Mouse (Mus musculus) adrenal gland, adult 2 months (tissue): ENCODE results near the gene Ccdc194. TPM values are rescaled to one million over a fixed set of nuclear protein-coding genes. Genes with fewer than 3 reads are reported as not detected.

Experiments used
- DNase-seq: peaks from one replicate; pipeline ENCODE4 v3.0.0; 2021
- long read RNA-seq: library from polyadenylated mRNA; stranded (forward); transcript quantifications from one replicate; pipeline ENCODE4 v2.0.0, GENCODE M21; 2021
- polyA plus RNA-seq: library from polyadenylated mRNA; depleted of rRNA; stranded (reverse); fragments of >200 nt; gene quantifications from 2 replicates; pipeline ENCODE4 v1.2.3, GENCODE M21; 2012; rRNA removed
- total RNA-seq, 2 experiments: library from RNA; stranded (reverse); gene quantifications; 2 replicates each; pipeline ENCODE4 v1.2.3; 2021

Ccdc194 gene
- total RNA-seq (not detected), polyA plus RNA-seq (not detected in 2 replicates)
- long read RNA-seq, result 0 reads

DNA sequence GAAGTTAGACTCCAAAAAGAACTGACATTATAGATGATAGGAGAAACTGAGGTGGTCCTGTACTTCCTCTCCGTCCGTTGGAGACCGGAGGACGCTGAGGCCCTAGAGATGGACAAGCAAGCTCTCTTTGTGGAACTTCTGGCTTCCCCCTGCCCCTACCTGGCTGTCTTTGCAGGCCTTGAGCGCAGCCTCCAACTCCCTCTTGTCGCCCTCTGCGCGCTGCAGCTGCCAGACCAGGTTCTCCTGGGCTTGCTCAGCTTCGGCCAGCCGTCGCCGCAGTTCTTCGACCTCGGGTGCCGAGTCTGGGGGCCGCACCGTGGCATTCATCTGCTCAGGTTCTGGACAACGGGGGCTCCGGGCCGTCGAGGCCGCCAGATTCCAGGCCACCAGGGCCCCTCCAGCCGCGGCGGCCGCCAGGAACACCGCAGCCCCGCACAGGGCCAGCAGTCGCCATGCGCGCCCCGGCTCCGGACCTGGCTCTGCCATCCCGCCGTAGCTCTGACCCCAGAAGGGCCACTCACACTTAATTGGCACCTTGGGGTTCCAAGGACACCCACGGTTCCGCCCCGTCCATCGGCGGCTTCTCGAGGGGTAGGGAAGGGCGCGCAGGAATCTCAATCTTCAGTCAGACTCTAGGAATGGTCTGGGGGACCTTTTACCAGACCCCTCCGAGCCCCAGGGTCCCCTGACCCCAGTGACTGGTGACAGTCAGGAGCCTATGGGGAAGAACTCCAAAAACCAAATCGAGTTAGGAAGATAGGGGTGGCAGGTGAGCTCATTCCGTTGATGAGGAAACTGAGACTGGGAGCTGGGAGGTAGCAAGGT is at the start of gene Ccdc194:
Gene Ccdc194, minus strand, starts transcription at position 486 of the 825 bp plus-strand sequence.
- DNase-seq, result no peak

- DNase-seq, result no peak
These were observed 49.5 kb upstream of the Ccdc194 start for GRCm38 (mm10) chr8:71575020-71575419.

GRCm38 (mm10) chr8:71574426-71574825 is 48.9 kb upstream of the Ccdc194 start:
- DNase-seq, result peak; percentile 80

GRCm38 (mm10) chr8:71572847-71573633 is 47.5 kb upstream of the Ccdc194 start:
- DNase-seq, result peak; percentile 73

GRCm38 (mm10) chr8:71572077-71572476 is 46.6 kb upstream of the Ccdc194 start:
- no peak for DNase-seq

GRCm38 (mm10) chr8:71570291-71570954 is 44.9 kb upstream of the Ccdc194 start:
- DNase-seq, result peak; percentile 97

- DNase-seq, result peak; percentile 93
These were observed 44.1 kb upstream of the Ccdc194 start for GRCm38 (mm10) chr8:71569366-71570290.

DNA sequence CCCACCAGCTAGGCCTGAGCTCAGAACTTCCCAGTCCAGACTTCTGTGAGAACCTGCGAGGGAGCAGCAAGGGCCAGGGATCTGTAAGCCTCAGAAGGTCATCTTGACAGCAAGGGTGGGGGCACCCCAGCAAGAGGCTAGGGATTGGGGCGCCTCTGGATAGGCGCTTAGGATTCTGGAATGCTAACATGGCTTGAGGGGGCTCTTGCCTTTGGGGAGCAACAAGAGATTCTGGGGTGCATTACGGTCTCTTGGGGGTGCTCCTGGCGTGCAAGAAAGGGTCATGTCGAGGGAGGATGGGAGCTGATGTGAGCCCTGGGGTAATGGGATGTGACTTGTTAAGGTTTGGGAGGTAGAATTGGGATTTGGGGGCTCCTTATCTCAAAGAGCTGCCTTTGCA is 43.4 kb upstream of the Ccdc194 start:
- no peak for DNase-seq

GRCm38 (mm10) chr8:71568387-71568937 is 43.0 kb upstream of the Ccdc194 start, which contains the start of gene Slc27a1:
Gene Slc27a1, plus strand, starts transcription at chr8:71568882.
- DNase-seq, result peak; percentile 93

GRCm38 (mm10) chr8:71567587-71567986 is 42.1 kb upstream of the Ccdc194 start:
- peak; percentile 34 for DNase-seq

DNA sequence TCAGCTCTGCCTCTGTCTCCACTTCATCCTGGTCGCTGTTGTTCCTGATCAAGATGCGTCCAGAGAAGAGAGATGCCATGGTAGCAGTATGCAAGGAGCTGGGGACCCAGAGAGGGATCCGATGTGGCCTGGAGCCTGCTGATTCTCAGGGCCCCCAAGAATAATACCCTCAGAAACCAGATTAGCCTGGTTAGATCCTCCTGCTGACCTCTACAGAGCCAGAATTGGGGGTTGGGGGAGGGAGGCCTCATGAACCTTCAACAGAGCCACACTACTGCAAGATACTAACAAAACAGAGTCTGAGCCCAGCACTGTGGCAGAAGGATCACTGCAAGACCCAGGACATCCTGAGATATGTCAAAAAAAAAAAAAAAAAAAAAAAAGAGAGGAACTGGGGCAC is 41.0 kb upstream of the Ccdc194 start, which contains the start of gene Nxnl1:
Gene Nxnl1, minus strand, starts transcription at position 101 of the 400 bp plus-strand sequence.
- DNase-seq, result no peak

GRCm38 (mm10) chr8:71563992-71564391 is 38.5 kb upstream of the Ccdc194 start:
- no peak for DNase-seq

DNA sequence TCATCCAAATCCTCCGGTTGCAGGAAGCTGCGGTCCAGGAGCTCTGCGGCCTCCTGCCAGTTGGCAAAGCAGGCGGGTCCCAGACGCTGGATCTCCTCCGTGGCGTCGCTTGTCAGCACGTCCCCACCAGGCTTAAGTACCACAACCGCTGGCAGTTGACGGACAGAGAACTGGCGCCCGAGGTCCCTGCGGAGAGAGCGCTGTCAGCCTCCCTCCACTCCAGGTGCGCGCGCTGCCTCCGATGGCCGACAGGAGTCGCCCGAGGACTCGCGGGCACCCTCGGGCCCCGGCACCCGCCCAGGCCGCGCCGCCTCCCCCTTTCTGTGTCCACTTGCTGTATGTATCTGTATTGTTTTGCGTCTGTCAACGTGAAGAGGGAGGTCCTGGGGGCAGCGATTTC is 37.2 kb upstream of the Ccdc194 start:
- DNase-seq, result peak; percentile 89

DNA sequence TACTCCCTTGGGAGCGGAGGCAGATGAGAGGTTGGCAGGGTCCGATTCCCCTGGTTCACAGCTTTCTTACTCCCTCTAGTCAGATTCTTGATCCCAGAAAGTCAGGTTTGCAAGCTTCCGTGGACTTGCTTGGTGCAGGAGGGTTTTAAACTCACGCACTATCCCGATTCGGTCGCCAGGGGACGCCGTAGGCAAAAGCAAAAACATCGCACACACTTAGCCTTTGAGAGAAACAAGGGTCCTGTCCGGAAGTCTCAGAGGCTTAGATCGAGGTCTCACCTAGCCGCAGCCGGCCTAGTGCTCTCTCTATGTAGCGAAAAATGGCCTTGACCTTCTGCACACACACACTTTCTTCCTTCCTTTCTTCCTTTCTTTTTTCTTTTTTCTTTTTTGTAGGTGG is 35.9 kb upstream of the Ccdc194 start:
- peak; percentile 68 for DNase-seq

DNA sequence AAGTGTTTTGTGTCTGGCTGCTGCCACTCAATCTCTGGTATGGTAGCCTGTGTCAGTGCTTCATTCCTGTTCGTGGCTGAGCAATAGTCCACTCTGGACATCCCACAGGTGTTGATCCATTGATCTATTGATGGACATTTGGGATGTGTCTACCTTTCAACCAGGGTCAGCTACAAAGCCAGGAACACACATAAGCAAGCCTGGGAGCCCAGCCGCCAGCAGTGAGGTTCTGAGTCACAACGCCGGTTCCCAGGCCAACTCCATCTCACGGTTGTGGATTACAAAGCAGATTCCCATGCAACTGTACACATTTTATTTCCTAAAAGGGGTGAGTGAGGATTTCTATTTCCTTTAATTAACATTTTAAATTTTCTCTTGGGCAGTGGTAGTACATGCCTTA is 35.3 kb upstream of the Ccdc194 start:
- DNase-seq, result peak; percentile 70

- DNase-seq, result no peak
These were observed 34.6 kb upstream of the Ccdc194 start for GRCm38 (mm10) chr8:71560071-71560470.

- DNase-seq, result peak; percentile 91
These were observed 33.6 kb upstream of the Ccdc194 start for GRCm38 (mm10) chr8:71558958-71559690.

DNA sequence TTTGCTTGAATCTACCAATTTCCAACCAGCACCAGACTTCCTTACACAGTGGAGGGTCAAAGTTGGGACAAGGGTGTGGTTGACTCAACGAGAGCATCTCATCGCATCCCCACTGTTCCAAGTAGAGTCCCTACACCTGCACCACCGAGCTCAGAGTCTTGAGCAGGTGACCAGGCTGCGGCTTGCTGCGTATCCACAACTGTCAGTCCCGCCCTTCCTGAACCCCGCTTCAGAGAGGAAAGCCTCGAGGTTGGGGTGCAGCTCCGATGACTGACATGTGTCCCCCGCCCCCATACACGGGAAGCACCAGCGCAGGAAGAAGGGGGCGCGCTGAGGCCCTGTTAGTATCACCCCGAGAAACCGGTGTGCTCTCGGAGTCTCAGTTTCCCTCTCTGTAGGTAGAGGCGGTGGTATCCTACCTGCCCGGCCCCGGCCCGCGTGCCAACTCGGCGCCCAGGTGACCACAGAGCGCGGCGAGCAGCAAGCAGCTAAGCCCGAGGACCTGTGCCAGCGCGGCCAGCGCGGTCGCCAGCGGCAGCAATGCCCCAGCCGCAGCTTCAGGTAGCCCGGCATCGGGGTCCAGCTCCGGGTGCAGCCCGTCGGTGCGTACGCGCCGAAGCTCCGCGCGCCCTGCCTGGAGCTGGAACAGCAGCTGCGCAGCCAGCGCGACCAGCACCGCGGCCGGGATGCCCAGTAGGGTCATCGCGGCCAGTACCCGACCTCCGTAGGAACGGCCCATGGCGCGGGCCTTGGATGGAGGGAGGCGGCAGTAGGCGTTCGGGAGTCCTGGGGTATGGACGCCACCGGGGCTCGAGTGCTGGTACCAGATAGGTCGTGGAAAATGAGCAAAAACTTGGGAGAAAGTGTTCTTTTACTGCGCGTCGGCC is 32.8 kb upstream of the Ccdc194 start, which contains the start of gene Tmem221:
Gene Tmem221, minus strand, starts transcription at position 801 of the 887 bp plus-strand sequence.
- DNase-seq, result no peak

- DNase-seq, result no peak
These were observed 29.1 kb upstream of the Ccdc194 start for GRCm38 (mm10) chr8:71554644-71555043.
